Mouse (Mus musculus) intestine, embryonic 15.5 days (tissue): ENCODE results near the gene Slc41a2. TPM values are rescaled to one million over a fixed set of nuclear protein-coding genes. Genes with fewer than 3 reads are reported as not detected.

ENCODE experiments used
- ATAC-seq: fragments of 200-750 bp; cut with Nextera tagmentation; 2 replicates; pipeline ENCODE4 v1.8.0; 2017; ENCODE audit warnings: moderate TSS enrichment, moderate library complexity
- H3K27ac ChIP-seq: fragments of 300-500 bp; sonication (generic); 2 replicates; pipeline ENCODE4 v1.5.1; 2015; ENCODE audit warnings: mild to moderate bottlenecking, inconsistent platforms
- H3K27me3 ChIP-seq: fragments of 300-500 bp; sonication (generic); replicated peaks from 2 replicates; pipeline ENCODE4 v1.6.1; 2015; ENCODE audit warnings: inconsistent platforms
- H3K36me3 ChIP-seq: fragments of 300-500 bp; sonication (generic); 2 replicates; pipeline ENCODE4 v1.6.1; 2015; ENCODE audit warnings: inconsistent platforms
- H3K4me1 ChIP-seq: fragments of 300-500 bp; sonication (generic); replicated peaks from 2 replicates; pipeline ENCODE4 v1.6.1; 2015; ENCODE audit warnings: inconsistent platforms
- H3K4me2 ChIP-seq: fragments of 300-500 bp; sonication (generic); replicated peaks from 2 replicates; pipeline ENCODE4 v1.6.1; 2015; ENCODE audit warnings: mild to moderate bottlenecking, inconsistent platforms
- H3K4me3 ChIP-seq: fragments of 300-500 bp; sonication (generic); replicated peaks from 2 replicates; pipeline ENCODE4 v1.5.1; 2015; ENCODE audit warnings: inconsistent platforms
- H3K9ac ChIP-seq: fragments of 300-500 bp; sonication (generic); 2 replicates; pipeline ENCODE4 v1.6.1; 2015; ENCODE audit warnings: inconsistent platforms
- H3K9me3 ChIP-seq: fragments of 300-500 bp; sonication (generic); 2 replicates; pipeline ENCODE4 v1.6.1; 2016; ENCODE audit warnings: inconsistent platforms
- WGBS: fragments of 180-500 bp; shearing (Covaris S2); methylation state at CpG from one replicate; pipeline ENCODE4 v1.1.7; 2015; 5-methylcytosine and 5-hydroxymethylcytosine counted together
- polyA plus RNA-seq: library from polyadenylated mRNA; unstranded; fragments of >200 nt; fragmentation: Nextera tagmentation; extraction: Ambion mirVana; gene quantifications from 2 replicates; pipeline ENCODE4 v1.2.1, GENCODE M21; 2015

The Slc41a2 gene
- polyA plus RNA-seq, 1 experiment from 2014 or later, result 0.73 TPM

DNA sequence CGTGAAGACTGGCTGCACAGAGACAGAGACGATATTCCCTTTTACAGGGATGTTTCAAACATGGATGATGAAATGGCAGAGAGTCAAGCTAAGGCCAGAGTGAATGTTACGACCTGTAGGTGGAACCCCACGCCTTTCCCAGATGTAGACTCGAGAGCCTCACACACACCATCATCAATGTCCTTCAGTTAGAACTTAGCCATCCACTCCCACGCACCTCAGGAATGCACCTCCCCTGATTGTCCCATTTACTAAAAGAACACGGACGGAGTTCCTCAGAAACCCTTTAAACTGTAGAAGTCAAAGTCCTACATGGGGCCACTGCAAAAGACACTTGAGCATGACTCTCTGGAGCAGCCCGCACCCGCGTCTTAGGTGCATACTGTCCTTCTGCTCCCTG, 46.0 kb downstream of the Slc41a2 start:
- Histone ChIP-seq H3K9me3 (no peaks in the 10 kb centered on the region), H3K27ac (no peak overlapping the region), H3K4me1 (no peaks in the 10 kb centered on the region), H3K27me3 (no peaks in the 10 kb centered on the region), H3K4me2 (no peak overlapping the region), H3K9ac (no peak overlapping the region), H3K36me3 (no peaks in the 10 kb centered on the region), H3K4me3 (no peak overlapping the region)
- no peak for ATAC-seq
- 77% methylated on average over 11 of the region's 11 CpGs for whole genome bisulfite sequencing

DNA sequence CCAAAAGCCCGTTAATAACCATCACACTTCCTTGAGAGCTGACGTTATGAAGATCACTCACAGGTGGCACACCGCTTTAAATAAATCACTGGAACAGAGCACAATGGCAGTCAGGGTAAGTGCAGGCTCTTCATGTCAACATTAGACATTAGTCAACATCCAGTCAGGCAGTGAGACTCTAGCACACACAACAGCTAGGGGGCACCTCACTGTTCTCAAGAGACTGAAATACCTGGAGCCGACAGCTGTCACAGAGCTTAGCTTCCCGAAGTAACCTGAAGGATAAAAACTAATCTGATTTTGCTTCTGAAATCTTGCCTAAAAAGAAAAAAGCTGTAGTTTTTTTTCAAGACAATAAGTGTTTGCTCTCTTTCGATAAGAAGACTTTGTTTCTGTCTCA, 49.9 kb downstream of the Slc41a2 start:
- Histone ChIP-seq H3K4me2 (no peak overlapping the region), H3K27ac (no peak overlapping the region), H3K9me3 (no peaks in the 10 kb centered on the region), H3K4me3 (no peak overlapping the region), H3K36me3 (no peaks in the 10 kb centered on the region), H3K9ac (no peak overlapping the region), H3K27me3 (no peaks in the 10 kb centered on the region), H3K4me1 (no peaks in the 10 kb centered on the region)
- WGBS, result 70% methylated on average over 6 of the region's 6 CpGs
- no peak for ATAC-seq

DNA sequence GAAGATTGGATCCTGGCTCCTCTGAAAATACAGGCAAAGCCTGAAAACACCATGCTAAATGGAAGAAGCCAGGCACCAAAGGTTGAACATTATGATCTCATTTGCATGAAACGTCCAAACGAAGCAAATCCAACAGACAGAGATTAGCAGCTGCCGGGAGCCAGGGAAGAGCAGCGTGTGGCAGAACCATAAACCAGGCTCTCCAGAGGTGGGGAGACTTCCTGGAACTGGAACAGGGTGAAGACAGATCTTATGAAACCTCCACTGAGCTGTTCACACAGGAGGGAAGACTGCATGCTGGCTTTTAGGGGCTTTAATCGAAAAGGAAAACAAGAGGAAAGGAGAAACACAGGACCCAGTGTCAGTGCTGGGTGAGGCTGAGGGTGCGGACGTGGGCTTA, 51.3 kb downstream of the Slc41a2 start:
- no peak overlapping the region for H3K27ac ChIP-seq
- H3K36me3 ChIP-seq, result no peaks in the 10 kb centered on the region
- H3K9ac ChIP-seq, result no peak overlapping the region
- no peaks in the 10 kb centered on the region for H3K27me3 ChIP-seq
- no peak overlapping the region for H3K4me3 ChIP-seq
- ATAC-seq, result no peak
- 46% methylated on average over 7 of the region's 7 CpGs for WGBS
- no peaks in the 10 kb centered on the region for H3K9me3 ChIP-seq
- H3K4me2 ChIP-seq, result no peak overlapping the region
- no peaks in the 10 kb centered on the region for H3K4me1 ChIP-seq

DNA sequence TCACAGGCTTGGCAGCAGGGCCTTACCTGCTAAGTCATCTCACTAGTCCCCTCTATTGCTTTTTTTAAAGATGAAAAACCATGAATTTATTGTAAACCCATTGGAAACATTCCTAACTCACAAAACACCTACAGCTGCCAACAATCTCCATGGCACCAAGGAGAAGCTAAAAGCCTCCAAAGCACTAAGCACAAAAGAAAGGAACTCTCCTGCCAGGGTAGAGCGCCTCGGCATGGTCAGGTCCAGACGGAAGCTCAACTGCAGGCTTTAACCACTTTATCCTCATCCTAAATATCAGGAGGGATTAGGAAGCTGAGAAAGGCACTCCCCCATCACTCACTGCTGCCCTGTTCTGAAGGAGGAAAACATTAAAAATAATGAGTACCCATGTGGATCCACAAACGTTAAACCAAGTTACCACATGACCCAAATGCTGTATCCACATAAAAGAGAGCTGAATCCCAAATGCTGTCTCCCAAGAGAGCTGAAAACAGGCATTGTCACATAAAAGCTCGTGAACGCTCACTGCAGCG, 51.9 kb downstream of the Slc41a2 start:
- 76% methylated on average over 7 of the region's 7 CpGs for WGBS
- H3K36me3 ChIP-seq, result no peaks in the 10 kb centered on the region
- H3K4me1 ChIP-seq, result no peaks in the 10 kb centered on the region
- H3K4me3 ChIP-seq, result no peak overlapping the region
- H3K9ac ChIP-seq, result no peak overlapping the region
- H3K27me3 ChIP-seq, result no peaks in the 10 kb centered on the region
- H3K9me3 ChIP-seq, result no peaks in the 10 kb centered on the region
- no peak for ATAC-seq
- no peak overlapping the region for H3K4me2 ChIP-seq
- no peak overlapping the region for H3K27ac ChIP-seq

DNA sequence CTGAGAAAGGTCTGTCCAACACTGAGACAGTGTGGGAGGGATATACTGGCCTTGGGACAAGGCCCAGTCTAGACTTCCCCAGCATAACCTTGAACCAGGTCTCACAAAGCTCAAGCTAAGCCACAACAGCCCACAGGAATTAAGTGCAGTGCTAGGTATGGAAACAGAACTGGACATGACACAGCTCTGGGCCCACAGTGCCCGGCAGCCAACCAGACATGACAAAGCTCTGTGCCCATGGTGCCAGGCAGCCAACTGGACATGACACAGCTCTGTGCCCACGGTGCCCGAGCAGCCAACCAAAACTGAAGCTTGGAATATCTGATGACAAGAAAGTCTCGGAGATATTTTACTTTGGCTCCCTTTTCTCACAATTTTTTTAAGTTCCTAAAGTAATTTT, 52.8 kb downstream of the Slc41a2 start:
- H3K27me3 ChIP-seq, result no peaks in the 10 kb centered on the region
- no peak overlapping the region for H3K4me3 ChIP-seq
- H3K9ac ChIP-seq, result no peak overlapping the region
- no peak overlapping the region for H3K27ac ChIP-seq
- H3K4me1 ChIP-seq, result no peaks in the 10 kb centered on the region
- no peaks in the 10 kb centered on the region for H3K36me3 ChIP-seq
- ATAC-seq, result no peak
- H3K9me3 ChIP-seq, result no peaks in the 10 kb centered on the region
- H3K4me2 ChIP-seq, result no peak overlapping the region
- 96% methylated on average over 4 of the region's 4 CpGs for WGBS

DNA sequence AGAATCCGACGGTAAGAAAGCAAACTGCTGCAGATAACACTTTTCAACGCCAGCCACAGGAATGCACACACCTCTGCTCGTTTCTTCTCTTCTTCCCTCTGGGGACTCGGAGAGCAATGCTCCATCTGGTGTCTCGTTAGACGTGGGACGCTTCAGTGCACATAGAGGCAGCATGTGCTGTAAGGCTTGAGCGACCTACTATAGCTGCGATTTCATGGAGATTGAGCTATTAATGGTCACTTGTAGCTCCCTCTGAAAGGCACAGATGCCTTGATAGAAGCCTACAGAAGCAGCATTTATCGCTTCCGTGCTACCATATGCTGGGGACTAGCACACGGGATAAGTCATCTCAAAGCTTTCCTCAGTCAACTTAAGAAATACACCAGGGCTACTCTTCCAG, 71.0 kb downstream of the Slc41a2 start:
- Histone ChIP-seq H3K9ac (no peak overlapping the region), H3K4me2 (no peak overlapping the region), H3K27me3 (no peaks in the 10 kb centered on the region), H3K9me3 (no peaks in the 10 kb centered on the region), H3K27ac (no peak overlapping the region), H3K4me3 (no peak overlapping the region), H3K4me1 (no peaks in the 10 kb centered on the region), H3K36me3 (no peaks in the 10 kb centered on the region)
- no peak for ATAC-seq
- 73% methylated on average over 13 of the region's 13 CpGs for WGBS

DNA sequence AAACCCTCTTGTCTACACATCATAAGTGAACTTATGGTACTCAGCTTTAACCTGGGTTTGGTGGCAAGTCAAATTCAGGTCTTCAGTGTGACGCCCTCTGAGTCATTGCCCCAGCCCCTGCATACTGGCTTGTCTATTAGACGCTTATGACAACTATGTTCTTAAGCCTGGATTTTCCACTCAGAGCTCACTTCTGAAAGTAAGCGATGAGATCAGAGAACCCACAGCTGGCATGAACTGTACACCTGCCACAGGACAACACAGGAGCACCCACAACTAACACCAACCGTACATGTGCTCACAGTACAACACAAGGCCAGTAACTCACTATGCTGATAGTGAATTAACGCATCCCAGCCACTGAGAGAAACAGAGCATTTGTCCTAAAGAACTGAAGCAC, 71.4 kb downstream of the Slc41a2 start:
- H3K27me3 ChIP-seq, result no peaks in the 10 kb centered on the region
- H3K4me1 ChIP-seq, result no peaks in the 10 kb centered on the region
- no peak overlapping the region for H3K27ac ChIP-seq
- H3K9me3 ChIP-seq, result no peaks in the 10 kb centered on the region
- WGBS, result 90% methylated on average over 5 of the region's 5 CpGs
- no peaks in the 10 kb centered on the region for H3K36me3 ChIP-seq
- H3K4me3 ChIP-seq, result no peak overlapping the region
- no peak overlapping the region for H3K9ac ChIP-seq
- no peak overlapping the region for H3K4me2 ChIP-seq
- ATAC-seq, result no peak

DNA sequence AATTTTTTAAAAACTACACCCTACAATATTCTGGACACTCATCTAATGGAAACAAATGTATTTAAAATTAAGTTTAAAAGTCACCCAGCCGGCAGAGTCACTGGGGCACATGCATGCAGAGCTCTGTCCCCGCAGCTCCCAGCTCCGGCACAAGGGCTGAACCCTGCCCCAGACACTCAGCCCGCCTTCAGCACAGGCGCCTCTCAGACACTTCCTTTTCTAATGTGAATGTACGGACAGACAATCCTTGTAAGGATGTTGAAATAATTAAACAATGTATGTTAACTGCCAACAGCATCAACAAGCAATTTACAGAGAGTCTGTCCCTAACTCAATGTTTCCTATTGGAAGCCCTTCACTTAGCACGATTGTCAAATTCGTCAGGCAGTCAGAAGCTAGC, 73.0 kb downstream of the Slc41a2 start:
- Histone ChIP-seq H3K4me2 (no peak overlapping the region), H3K27ac (no peak overlapping the region), H3K27me3 (no peaks in the 10 kb centered on the region), H3K9me3 (no peaks in the 10 kb centered on the region), H3K36me3 (no peaks in the 10 kb centered on the region), H3K4me3 (no peak overlapping the region), H3K9ac (no peak overlapping the region), H3K4me1 (no peaks in the 10 kb centered on the region)
- no peak for ATAC-seq
- 42% methylated on average over 8 of the region's 8 CpGs for WGBS

DNA sequence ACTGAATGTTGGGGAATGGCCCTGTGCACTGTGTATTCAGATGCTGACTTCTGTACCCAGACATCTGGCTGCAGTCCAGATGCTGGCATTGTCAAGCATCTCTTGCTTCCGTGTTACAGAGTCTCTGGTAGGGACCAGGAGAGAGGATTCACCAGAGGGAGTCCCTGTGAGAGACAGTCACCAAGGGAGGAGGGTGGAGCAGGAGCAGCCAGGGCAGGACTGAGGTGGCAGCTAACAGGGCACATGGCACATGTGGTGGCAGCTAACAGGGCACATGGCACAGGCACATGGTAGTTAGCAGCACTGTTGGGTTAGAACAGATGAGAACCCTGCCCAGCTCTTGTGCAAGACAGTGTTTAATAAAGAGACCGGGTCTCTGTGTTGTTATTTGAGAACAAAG, 73.6 kb downstream of the Slc41a2 start:
- WGBS, result 43% methylated on average over 2 of the region's 2 CpGs
- H3K9me3 ChIP-seq, result no peaks in the 10 kb centered on the region
- H3K4me2 ChIP-seq, result no peak overlapping the region
- H3K4me1 ChIP-seq, result no peaks in the 10 kb centered on the region
- no peaks in the 10 kb centered on the region for H3K27me3 ChIP-seq
- no peak overlapping the region for H3K9ac ChIP-seq
- no peaks in the 10 kb centered on the region for H3K36me3 ChIP-seq
- H3K27ac ChIP-seq, result no peak overlapping the region
- H3K4me3 ChIP-seq, result no peak overlapping the region
- no peak for ATAC-seq

DNA sequence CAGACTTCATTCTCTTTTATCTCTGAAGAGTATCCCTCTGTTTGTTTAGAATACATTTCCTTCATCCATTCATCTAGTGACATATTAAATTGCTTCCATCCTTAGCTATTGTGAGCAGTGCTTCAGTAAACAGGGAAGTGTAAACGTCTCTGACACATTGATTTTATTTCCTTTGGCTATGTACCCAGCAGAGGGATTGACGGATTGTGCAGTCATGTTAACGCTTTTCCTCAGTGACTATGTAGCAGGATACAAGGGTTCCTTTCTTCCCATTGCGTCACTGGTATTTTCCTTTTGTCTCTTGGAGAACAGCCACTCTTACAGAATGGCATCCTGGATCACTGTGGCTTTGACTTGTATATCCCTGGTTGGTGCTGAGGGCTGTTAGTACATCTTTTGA, 76.4 kb downstream of the Slc41a2 start:
- Histone ChIP-seq H3K4me1 (no peaks in the 10 kb centered on the region), H3K4me2 (no peak overlapping the region), H3K4me3 (no peak overlapping the region), H3K9ac (no peak overlapping the region), H3K27ac (no peak overlapping the region), H3K36me3 (no peaks in the 10 kb centered on the region), H3K9me3 (no peaks in the 10 kb centered on the region), H3K27me3 (no peaks in the 10 kb centered on the region)
- WGBS, result 41% methylated on average over 4 of the region's 4 CpGs
- ATAC-seq, result no peak

DNA sequence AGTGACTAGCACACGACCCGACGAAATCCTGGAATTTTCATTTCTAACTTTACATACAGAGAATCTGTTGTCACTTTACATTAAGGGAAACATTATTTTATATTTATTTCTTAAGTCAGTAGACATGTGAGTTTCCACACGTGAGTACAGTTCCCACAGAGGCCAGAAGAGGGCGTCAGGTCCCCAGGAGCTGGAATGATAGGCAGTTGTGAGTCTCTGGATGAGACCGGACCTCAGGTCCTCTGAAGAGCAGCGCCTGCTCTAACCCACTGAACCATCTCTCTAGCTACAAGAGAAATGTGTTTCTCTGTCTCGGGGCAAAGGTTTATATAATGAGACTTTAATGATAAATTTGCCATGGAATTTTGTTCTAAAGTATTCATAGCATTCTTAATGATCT, 86.3 kb downstream of the Slc41a2 start:
- no peak overlapping the region for H3K4me2 ChIP-seq
- H3K9ac ChIP-seq, result no peak overlapping the region
- no peaks in the 10 kb centered on the region for H3K9me3 ChIP-seq
- no peaks in the 10 kb centered on the region for H3K27me3 ChIP-seq
- 64% methylated on average over 8 of the region's 8 CpGs for WGBS
- no peaks in the 10 kb centered on the region for H3K36me3 ChIP-seq
- no peak overlapping the region for H3K27ac ChIP-seq
- no peak for ATAC-seq
- H3K4me1 ChIP-seq, result no peaks in the 10 kb centered on the region
- H3K4me3 ChIP-seq, result no peak overlapping the region

DNA sequence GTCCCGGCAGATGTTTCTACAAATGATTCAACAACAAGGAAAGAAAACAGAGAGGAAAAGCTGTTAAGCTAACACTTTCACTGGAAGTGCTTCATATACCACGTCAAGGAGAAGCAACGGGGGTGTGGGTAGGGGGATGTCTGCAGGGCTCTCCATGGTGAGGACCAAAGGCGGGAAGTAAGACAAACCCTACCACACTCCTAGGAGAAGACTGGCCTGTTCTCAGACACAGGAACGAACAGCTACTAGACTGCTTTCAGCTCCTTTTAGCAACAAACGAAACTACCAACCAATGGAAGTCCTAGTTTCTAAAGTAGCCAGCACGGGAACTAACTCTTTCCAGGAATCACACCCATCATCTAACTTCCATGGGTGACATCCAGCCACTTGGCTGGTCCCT, 89.6 kb downstream of the Slc41a2 start:
- Histone ChIP-seq H3K36me3 (no peaks in the 10 kb centered on the region), H3K4me3 (no peak overlapping the region), H3K9ac (no peak overlapping the region), H3K4me2 (no peak overlapping the region), H3K27me3 (no peaks in the 10 kb centered on the region), H3K4me1 (no peaks in the 10 kb centered on the region), H3K9me3 (no peaks in the 10 kb centered on the region), H3K27ac (no peak overlapping the region)
- ATAC-seq, result no peak
- WGBS, result 56% methylated on average over 7 of the region's 7 CpGs

DNA sequence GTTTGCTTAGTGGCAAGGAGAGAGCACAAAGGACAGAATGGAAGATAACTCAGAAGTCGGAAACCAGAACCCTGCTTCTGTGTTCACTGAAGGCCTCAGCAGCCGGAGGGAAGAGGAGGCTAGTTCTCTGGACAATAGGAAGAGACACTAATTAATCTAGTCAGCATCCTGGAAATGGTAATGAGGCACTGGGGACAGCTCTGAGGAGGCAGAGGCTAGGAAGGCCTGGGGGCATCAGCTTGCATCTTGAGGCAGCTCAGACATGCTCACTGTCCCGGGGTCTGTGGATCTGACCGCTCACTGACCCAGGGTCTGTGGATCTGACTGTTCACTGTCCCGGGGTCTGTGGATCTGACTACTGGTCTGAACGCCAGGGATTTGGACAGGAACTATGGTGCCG, 92.0 kb downstream of the Slc41a2 start:
- WGBS, result 80% methylated on average over 7 of the region's 7 CpGs
- H3K4me1 ChIP-seq, result no peaks in the 10 kb centered on the region

DNA sequence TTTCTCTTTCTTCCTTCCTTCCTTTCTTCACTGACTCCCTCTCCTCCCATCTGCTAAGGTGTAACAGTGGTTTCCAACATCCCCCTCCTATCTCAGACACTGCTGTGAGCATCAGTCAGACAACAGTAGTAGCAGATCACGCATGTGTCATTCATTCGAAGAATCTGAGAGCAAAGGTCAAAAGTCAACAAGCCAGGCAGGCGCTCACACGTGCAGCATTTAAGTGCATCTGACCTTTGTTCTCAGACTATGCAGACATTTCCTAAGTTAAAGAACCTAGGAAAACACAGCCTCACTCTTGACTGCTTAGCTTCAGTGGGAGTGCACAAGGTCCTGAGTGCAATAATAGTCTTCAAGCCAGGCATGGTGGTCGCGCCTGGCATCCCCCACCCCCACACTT, 93.6 kb downstream of the Slc41a2 start:
- Histone ChIP-seq H3K4me3 (no peak overlapping the region), H3K4me2 (no peak overlapping the region)
- peak; percentile 81 for ATAC-seq

More for the DNA sequence above, 92.0 kb downstream of the Slc41a2 start:
- ATAC-seq, result no peak
- H3K36me3 ChIP-seq, result no peaks in the 10 kb centered on the region
- no peak overlapping the region for H3K4me3 ChIP-seq
- H3K9me3 ChIP-seq, result no peaks in the 10 kb centered on the region
- no peak overlapping the region for H3K4me2 ChIP-seq
- no peak overlapping the region for H3K27ac ChIP-seq
- H3K9ac ChIP-seq, result no peak overlapping the region
- H3K27me3 ChIP-seq, result no peaks in the 10 kb centered on the region

More for the DNA sequence above, 93.6 kb downstream of the Slc41a2 start:
- Histone ChIP-seq H3K9ac (no peak overlapping the region), H3K36me3 (no peaks in the 10 kb centered on the region), H3K27ac (no peak overlapping the region), H3K27me3 (no peaks in the 10 kb centered on the region), H3K9me3 (no peaks in the 10 kb centered on the region), H3K4me1 (no peaks in the 10 kb centered on the region)
- WGBS, result 30% methylated on average over 6 of the region's 6 CpGs
